ENCODE assay signal across 14 mouse cellular contexts in genomic region chr7:36449181-36449915, GRCm38 (mm10).
A peak's percentile ranks its signal among the peaks of the same experiment; 100 is the strongest.
DNase-seq lines count a peak whose midpoint lies in the region; ATAC-seq and TF ChIP-seq lines count a peak whose summit lies in the region.
"Had no signal": no experiment of that assay in that cellular context is flagged by ENCODE, and none has a peak within 500 bp of the region (broad histone marks: within the 10 kb centered on the region; RNA-seq: fewer than 3 reads in every experiment).

No protein-coding gene starts in this region.

- TF ChIP-seq CTCF in hindbrain, postnatal 0 days (IDR thresholded peaks at IDR 0.05; ENCODE audit: low read depth): no peak
- TF ChIP-seq CTCF in left cerebral cortex, adult 2 months (IDR thresholded peaks at IDR 0.05): no peak
- TF ChIP-seq CTCF in intestine, postnatal 0 days (IDR thresholded peaks at IDR 0.05; ENCODE audit: low read depth): no peak

- H3K4me3 ChIP-seq in hindbrain, postnatal 0 days (ENCODE audit: low read length): no peak overlapping the region
- no peak overlapping the region for H3K4me3 ChIP-seq in hindbrain, embryonic 14.5 days (replicated peaks; ENCODE audit: low read length)
- no peak overlapping the region for H3K4me3 ChIP-seq in left cerebral cortex, adult 2 months
- no peak overlapping the region for H3K4me3 ChIP-seq in intestine, postnatal 0 days (ENCODE audit: low read depth, low read length)
- H3K4me3 ChIP-seq: limb, embryonic 13.5 days had no signal

- peak; percentile 44 for DNase-seq in hindbrain, postnatal 0 days (ENCODE audit: low spot score)
- DNase-seq in hindbrain, embryonic 14.5 days (ENCODE audit: low spot score): no peak
- DNase-seq in layer of hippocampus, adult 11-12 months (ENCODE audit: low spot score): peak; percentile 41
- DNase-seq in left cerebral cortex, adult 2 months (ENCODE audit: extremely low spot score in 1 of 2, low spot score in 2 of 2): peak; percentile 46 to 68
- peak; percentile 62 for DNase-seq in right cerebral cortex, postnatal 25 days
- no peak for DNase-seq in urinary bladder, postnatal 14 days (ENCODE audit: low spot score)
- DNase-seq: cerebellum, postnatal 36 days; gastrocnemius, postnatal 25 days; kidney, adult 2 months; lung, postnatal 10 days had no signal

- no peaks in the 10 kb centered on the region for H3K4me1 ChIP-seq in hindbrain, postnatal 0 days (ENCODE audit: insufficient read depth, low read length)
- no peaks in the 10 kb centered on the region for H3K4me1 ChIP-seq in hindbrain, embryonic 14.5 days (replicated peaks; ENCODE audit: control insufficient read depth, insufficient read depth, low read length)
- no peaks in the 10 kb centered on the region for H3K4me1 ChIP-seq in intestine, postnatal 0 days (replicated peaks; ENCODE audit: control insufficient read depth, insufficient read depth, low read length)
- H3K4me1 ChIP-seq: limb, embryonic 13.5 days had no signal

- WGBS in hindbrain, postnatal 0 days: 56% methylated on average over 6 of the region's 6 CpGs
- WGBS in hindbrain, embryonic 14.5 days: 76% methylated on average over 6 of the region's 6 CpGs
- WGBS in intestine, postnatal 0 days: 77% methylated on average over 6 of the region's 6 CpGs

- ATAC-seq in hindbrain, postnatal 0 days: no peak
- ATAC-seq in hindbrain, embryonic 14.5 days (ENCODE audit: low FRiP score): no peak
- ATAC-seq in intestine, postnatal 0 days: no peak
- ATAC-seq in inflammation-experienced regulatory T-cells, adult 6 months: no peak

- H3K9me3 ChIP-seq in hindbrain, postnatal 0 days (ENCODE audit: low read length): no peaks in the 10 kb centered on the region
- H3K9me3 ChIP-seq in hindbrain, embryonic 14.5 days (ENCODE audit: control insufficient read depth, low read length): no peaks in the 10 kb centered on the region
- H3K9me3 ChIP-seq in intestine, postnatal 0 days (ENCODE audit: control insufficient read depth): no peaks in the 10 kb centered on the region
- H3K9me3 ChIP-seq: limb, embryonic 13.5 days had no signal

- no peak overlapping the region for H3K9ac ChIP-seq in hindbrain, postnatal 0 days (replicated peaks; ENCODE audit: low read length)
- no peak overlapping the region for H3K9ac ChIP-seq in hindbrain, embryonic 14.5 days
- no peak overlapping the region for H3K9ac ChIP-seq in intestine, postnatal 0 days (ENCODE audit: low read depth, low read length)
- H3K9ac ChIP-seq: limb, embryonic 13.5 days had no signal

- H3K4me2 ChIP-seq in hindbrain, postnatal 0 days (ENCODE audit: low read depth, low read length): no peak overlapping the region
- no peak overlapping the region for H3K4me2 ChIP-seq in hindbrain, embryonic 14.5 days (replicated peaks)
- no peak overlapping the region for H3K4me2 ChIP-seq in intestine, postnatal 0 days (replicated peaks; ENCODE audit: low read depth)
- H3K4me2 ChIP-seq: limb, embryonic 13.5 days had no signal

- H3K36me3 ChIP-seq in hindbrain, postnatal 0 days (ENCODE audit: insufficient read depth, low read length): no peaks in the 10 kb centered on the region
- no peaks in the 10 kb centered on the region for H3K36me3 ChIP-seq in hindbrain, embryonic 14.5 days (replicated peaks; ENCODE audit: control insufficient read depth, insufficient read depth)
- no peaks in the 10 kb centered on the region for H3K36me3 ChIP-seq in intestine, postnatal 0 days (ENCODE audit: control insufficient read depth, insufficient read depth)
- H3K36me3 ChIP-seq: limb, embryonic 13.5 days had no signal

- H3K27ac ChIP-seq in hindbrain, postnatal 0 days: no peak overlapping the region
- H3K27ac ChIP-seq in hindbrain, embryonic 14.5 days: no peak overlapping the region
- no peak overlapping the region for H3K27ac ChIP-seq in left cerebral cortex, adult 2 months
- H3K27ac ChIP-seq in intestine, postnatal 0 days (ENCODE audit: low read depth, low read length): no peak overlapping the region
- H3K27ac ChIP-seq: limb, embryonic 13.5 days had no signal

- intact Hi-C loops in left cerebral cortex, adult 2 months (cut with DNase I): no loop called here

- no peaks in the 10 kb centered on the region for H3K27me3 ChIP-seq in hindbrain, postnatal 0 days (ENCODE audit: insufficient read depth, low read length)
- no peaks in the 10 kb centered on the region for H3K27me3 ChIP-seq in hindbrain, embryonic 14.5 days (ENCODE audit: control insufficient read depth, insufficient read depth, low read length)
- no peaks in the 10 kb centered on the region for H3K27me3 ChIP-seq in intestine, postnatal 0 days (replicated peaks; ENCODE audit: control insufficient read depth, insufficient read depth, low read length)
- H3K27me3 ChIP-seq: CH12.LX; limb, embryonic 13.5 days had no signal

Comparison
In these comparisons a context has a peak if more than half of its experiments do, and no peak if none do; other contexts are left out.
1. DNase-seq: peak in hindbrain, postnatal 0 days (single experiment), layer of hippocampus, adult 11-12 months (single experiment), left cerebral cortex, adult 2 months (2 of 2) and right cerebral cortex, postnatal 25 days (single experiment); none in hindbrain, embryonic 14.5 days (single experiment) and urinary bladder, postnatal 14 days (single experiment).